Mouse (Mus musculus) thymus, postnatal 4 days (tissue): Measurements from ENCODE around the gene Chrm5.

Experiments used
- DNase-seq: peaks from one replicate; pipeline ENCODE4 v3.0.0; 2021

The Chrm5 gene

DNA sequence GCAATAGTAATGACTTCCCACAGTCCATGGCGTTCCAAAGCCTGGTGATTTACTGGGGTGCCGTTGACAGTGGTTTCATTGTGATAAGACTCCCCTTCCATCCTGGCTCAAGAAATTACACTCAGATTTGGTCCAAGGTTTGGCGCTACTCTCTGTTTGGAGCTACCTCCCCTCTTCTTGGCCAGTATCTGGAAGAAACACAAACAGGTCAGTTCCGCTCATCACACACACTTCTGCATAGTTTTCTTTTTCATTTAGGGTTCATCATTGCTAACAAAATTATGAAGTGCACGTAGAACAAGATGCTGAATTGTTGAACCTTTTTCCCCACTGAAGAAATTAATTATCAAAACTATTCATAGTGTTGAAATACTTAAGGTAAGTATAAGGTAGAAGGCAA is at the start of gene Chrm5:
Gene Chrm5 (minus strand): TSS at position 101 of the 400 bp plus-strand sequence.
- no peak for DNase-seq

DNA sequence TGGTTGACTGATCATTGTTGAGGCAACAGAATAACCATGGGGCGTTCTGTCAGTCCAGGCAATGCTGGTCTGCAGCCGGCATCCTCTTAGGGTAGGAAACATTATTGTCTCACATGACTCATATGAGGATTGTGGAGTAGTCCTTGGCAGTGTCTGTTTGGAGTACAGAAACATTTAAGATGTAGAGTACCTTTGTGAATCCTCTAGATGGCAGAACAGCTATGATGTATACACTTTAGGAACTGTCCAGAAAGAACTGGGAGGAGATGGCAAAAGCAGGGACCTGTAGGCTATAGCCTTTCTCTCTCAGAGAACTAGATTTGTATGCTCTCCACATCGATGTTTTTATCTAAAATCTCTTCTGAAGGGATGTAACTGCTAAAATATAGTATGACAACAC is 46.4 kb upstream of the Chrm5 start:
- no peak for DNase-seq

DNA sequence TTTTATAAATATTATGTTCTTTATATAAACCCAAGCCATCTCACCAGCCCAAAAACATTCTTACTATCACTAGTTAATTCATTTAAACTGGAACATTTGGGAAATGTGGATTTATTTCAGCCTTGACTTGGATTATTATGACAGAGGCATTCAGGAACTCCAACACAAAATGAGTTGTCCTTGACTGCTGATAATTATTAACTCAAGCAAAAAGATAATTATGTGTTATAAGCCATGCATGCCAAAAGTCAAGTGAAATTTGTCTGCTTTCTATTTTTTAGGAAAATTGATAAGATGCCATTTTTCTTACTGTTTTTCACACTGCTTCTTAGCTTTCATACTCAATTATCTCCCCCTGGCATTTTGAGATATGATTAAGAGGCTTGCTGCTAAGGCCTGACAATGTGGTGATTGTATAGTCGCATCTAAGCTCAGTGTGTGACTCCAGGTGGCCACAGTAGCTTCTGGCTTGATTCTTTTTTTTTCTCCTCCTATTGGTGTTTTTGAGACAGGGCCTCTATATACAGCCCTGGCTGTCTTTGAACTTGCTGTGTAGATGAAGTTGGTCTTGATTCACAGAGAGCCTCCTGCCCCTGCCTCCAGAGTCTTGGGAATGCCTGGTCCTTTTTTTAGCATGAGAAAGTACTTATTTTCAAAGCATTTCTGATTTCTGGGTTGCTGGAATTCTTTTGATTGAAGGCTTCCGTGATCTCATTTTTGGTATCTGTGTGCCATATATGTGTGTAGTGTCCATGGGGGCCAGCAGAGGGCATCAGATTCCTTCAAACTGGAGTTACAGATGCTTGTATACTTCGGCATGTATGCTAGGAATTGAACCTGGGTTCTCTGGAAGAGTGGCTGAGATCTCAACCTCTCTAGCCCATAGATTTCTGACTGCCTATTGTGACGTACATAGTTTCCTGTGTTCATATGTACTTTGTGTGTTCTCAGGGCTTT is 40.2 kb upstream of the Chrm5 start:
- peak; percentile 16 for DNase-seq

DNA sequence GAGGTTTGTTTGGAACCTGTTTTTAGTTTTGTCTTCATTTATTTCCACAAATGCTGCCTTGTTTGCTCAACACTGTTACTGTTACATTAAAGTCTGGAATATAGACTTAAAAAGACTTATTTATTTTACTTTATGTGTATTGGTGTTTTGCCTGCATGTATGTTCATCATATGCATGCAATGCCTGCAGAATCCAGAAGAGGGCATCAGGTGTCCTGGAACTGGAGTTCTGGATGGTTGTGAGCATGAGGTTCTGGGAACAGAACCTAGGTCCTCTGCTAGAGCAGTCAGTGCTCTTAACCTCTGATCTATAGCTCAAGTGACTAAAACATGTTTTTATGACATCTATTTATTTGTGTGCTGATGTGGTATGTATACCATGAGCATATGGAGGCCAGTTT is 38.0 kb upstream of the Chrm5 start:
- no peak for DNase-seq

DNA sequence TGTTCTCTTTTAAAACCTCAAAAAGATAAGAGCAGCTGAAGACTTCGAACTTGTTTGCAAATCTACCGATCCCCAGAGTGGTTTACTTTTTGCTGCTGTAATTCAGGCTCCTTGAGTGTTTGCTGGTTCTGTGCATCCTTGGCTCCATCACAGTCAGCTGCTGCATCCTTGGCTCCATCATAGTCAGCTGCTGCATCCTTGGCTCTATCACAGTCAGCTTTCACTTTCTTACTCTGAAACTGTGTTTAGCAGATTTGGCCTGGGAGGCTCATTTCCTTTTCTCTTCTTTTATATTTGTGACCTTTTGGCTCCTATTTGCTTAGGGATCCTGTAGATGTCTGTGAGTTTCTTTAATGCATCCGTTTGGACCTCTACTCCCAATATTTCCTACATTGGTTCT is 36.6 kb upstream of the Chrm5 start:
- DNase-seq = no peak

GRCm38 (mm10) chr2:112516728-112517127 is 36.2 kb upstream of the Chrm5 start:
- DNase-seq = no peak

GRCm38 (mm10) chr2:112513036-112513435 is 32.5 kb upstream of the Chrm5 start:
- DNase-seq = no peak

DNA sequence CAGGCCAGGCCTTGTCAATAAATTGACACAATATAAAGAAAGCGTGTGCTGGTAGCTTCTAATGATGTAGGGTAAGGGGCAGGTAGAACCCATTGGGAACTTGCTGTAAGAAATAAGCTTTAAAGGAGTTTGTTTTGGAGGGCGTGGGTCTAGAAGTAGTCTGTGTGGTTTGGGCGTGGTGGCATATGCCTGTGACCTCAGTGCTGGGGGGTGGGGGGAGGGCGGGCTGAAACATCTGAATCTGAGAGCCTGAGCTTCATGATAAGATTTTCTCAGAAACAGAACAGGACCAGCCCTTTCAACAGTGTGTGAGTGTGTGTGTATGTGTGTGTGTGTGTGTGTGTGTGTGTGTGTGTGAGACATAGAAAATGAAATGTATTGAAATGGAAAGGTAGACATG is 29.6 kb upstream of the Chrm5 start:
- no peak for DNase-seq

DNA sequence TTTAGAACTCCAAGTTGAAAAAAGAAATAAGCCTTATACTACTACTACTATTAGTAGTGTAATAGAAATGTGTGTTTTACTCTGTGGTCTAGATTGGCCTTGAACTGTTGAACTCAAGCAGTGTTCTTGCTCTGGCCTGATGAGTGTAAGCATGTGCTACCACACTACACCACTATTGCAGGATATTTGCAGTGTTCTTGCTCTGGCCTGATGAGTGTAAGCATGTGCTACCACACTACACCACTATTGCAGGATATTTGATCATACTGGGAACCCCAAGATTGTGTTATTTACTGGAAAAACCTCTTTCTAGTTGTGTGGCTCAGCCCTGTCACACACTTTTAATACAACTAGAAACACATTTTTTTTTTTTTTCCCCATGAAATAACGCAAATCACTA is 26.9 kb upstream of the Chrm5 start:
- DNase-seq = no peak

- no peak for DNase-seq
These were observed 26.4 kb upstream of the Chrm5 start for GRCm38 (mm10) chr2:112506841-112507435.

DNA sequence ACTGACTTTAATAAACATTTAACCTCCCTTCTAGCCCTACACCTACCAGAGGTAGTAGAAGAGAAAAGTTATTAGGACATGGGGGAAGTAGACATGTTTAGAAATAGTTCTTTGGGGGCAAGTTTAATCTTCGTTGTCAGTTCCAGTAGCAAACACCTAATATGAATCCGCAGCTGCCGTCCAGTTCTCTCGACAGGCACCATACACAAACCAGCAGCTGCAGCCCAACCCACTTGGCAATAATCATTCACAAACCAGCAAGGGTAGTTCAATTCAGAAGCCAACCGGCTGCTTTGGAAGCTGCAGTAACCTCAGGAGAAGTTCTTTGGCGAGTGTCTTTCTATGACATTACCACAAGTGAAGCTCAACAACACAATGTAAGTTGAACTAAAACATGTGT is 23.4 kb upstream of the Chrm5 start:
- no peak for DNase-seq

DNA sequence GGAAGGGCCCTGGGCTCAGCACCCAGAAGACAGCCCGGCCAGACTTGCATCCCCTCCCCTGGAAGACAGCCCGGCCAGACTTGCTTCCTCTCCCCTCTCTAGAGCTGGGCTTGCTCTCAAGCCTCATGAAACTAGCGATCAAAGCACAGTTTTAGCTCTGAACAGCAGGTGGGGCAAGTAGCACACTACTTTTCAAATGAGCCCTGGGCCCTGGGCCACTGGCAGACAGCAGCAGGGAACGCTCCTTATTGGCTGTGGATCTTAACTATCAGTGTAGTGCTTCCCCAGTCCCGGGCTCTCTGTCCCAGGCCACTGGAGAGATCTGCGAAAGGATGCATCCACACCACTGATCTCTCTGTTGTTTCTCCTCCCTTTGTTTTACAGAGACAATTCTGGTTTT is 20.6 kb upstream of the Chrm5 start:
- DNase-seq = peak; percentile 75

GRCm38 (mm10) chr2:112497851-112498250 is 17.3 kb upstream of the Chrm5 start:
- DNase-seq = no peak

DNA sequence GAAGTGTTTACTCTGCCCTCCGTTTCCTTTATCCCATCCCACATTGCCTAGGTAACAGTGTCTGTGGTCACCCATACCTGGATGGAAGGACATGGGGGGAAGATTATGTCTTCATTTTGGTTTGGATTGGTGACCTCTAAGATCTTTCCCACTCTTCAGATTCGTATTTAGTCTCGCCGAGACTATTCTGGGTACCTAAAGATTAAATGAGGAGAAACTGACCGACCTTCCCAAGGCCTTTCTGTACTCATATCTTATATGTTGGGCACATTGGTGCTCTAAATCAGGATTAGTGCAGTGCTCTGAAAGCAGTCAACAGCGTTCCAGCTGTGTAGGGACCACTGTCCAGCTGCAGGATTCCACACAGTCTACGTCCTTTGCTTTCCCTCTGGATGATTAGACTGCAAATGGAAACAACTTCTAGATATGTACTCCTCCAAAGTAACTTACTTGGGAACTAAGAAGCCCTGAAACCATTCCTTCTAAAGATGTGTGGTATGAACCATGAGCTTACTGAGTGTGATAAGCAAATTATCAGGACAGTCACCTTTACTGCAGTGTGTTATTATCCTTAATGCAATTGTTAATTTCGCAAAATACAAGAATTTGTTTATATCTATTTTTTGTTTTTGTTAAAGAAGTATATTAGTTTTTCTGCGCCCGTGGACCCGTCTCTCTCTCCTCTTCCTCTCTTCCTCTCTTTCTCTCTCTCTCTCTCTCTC is 13.1 kb upstream of the Chrm5 start:
- DNase-seq = no peak

DNA sequence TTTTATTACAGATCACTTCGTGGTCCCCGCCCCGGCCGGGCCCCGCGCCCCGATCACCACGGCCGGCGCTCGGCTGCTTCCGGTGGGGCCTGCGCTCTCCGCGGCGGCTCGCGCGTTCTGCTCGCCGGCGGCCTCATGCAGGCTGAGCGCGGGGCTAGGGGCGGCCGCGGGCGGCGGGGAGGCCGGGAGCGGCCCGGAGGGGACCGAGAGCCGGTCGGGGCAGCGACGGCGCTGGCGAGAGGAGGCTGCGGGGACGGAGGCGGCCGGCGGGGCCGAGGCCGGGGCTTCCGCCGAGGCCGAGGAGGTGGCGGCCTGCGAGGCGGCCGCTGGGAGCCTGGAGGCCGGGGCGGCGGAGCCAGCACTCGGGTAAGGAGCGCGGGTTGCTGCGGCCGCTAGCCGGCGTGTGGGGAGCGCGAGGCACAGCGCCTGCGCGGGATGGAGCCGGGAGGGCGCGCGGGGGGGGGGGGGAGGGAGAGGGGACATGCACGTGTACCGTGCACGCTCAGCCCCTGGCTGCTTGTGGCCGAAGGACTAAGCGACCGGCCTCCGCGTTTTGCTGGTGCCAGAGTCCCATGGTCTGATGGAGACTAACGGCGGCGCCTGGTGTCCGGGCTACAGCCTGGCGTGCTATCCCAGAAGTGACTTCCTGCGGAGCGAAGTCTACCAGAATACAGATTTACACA is 12.4 kb upstream of the Chrm5 start, which contains the start of gene Aven:
Gene Aven (plus strand): TSS at position 109 of the 683 bp plus-strand sequence.
- peak; percentile 84 for DNase-seq

- no peak for DNase-seq
These were observed 11.9 kb upstream of the Chrm5 start for GRCm38 (mm10) chr2:112492431-112492855.

- no peak for DNase-seq
These were observed 11.1 kb upstream of the Chrm5 start for GRCm38 (mm10) chr2:112491629-112492028.

GRCm38 (mm10) chr2:112490483-112491196 is 10.1 kb upstream of the Chrm5 start:
- no peak for DNase-seq

DNA sequence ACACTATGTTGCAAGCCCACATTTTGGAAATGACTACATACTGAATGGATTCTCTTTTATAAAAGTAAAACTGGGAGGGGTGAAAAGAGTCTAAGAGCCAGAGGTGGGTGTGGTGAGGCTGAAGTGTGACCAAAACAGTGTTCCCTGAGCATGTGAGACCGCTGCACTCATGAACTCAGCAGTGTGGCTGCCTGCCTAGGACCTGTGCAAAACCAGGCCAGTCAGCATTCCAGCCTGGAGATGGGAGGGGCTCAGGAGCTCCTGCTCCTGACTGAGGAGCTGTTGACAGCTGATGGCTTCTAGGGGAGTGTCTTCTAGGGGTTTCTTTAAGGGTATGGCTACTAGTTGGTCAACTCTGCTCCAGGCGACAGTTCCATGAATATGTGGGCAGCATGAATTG is 4.3 kb upstream of the Chrm5 start:
- DNase-seq = no peak

DNA sequence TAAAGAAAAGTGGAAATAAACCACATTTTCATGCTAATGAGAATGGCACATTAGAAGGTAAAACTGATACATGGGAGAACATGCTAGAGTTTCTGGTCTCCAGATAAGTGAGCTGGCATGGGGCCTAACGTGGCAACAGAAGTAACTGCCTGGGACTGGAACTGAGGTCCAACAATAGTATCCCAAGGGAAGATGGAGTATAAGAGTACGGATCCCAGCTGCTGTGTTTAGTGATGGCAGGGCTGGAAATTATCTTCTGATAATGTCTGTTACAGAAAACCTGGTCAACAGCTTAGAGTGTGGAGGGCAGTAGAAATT is 2.7 kb upstream of the Chrm5 start:
- no peak for DNase-seq

- no peak for DNase-seq
These were observed 2.2 kb upstream of the Chrm5 start for GRCm38 (mm10) chr2:112482533-112483333.

- no peak for DNase-seq
These were observed 995 bp upstream of the Chrm5 start for GRCm38 (mm10) chr2:112481564-112481963.
